Mouse (Mus musculus) spleen, adult 2 months (tissue): ENCODE measurements at regions not wholly inside any gene's neighbourhood (a gene's known extent, or its start where the extent isn't known, plus 50 kb on each side); places are given as distances from the start of the nearest gene placed in this dataset.

ENCODE experiments used
- CTCF ChIP-seq: fragments of 200-500 bp; IDR thresholded peaks from 2 replicates; pipeline ENCODE4 v1.5.1; 2011; ENCODE audit warnings: mild to moderate bottlenecking, inconsistent platforms; ENCODE audit not compliant: insufficient read depth, insufficient read length, insufficient replicate concordance; ENCODE audit errors: extremely low read depth
- POLR2A ChIP-seq: fragments of 200-500 bp; IDR thresholded peaks from 2 replicates; pipeline ENCODE4 v1.6.1; 2011; ENCODE audit warnings: low read depth, low read length, inconsistent platforms

GRCm38 (mm10) chrX:12462936-12463647 lies 124.5 kb upstream of the Atp6ap2 start:
- no peak for TF ChIP-seq POLR2A
- TF ChIP-seq CTCF: no peak
